Mouse (Mus musculus) erythroblast, embryonic 14.5 days (primary cell): ENCODE measurements around the gene Tenm2.

Experiments
- GATA1 ChIP-seq: IDR thresholded peaks from 2 replicates; pipeline ENCODE4 v1.6.1; 2012; ENCODE audit warnings: low read length, inconsistent platforms, mixed read lengths
- TAL1 ChIP-seq: IDR thresholded peaks from 3 replicates; pipeline ENCODE4 v1.6.1; 2012; ENCODE audit warnings: low read length, inconsistent platforms, mixed read lengths

DNA sequence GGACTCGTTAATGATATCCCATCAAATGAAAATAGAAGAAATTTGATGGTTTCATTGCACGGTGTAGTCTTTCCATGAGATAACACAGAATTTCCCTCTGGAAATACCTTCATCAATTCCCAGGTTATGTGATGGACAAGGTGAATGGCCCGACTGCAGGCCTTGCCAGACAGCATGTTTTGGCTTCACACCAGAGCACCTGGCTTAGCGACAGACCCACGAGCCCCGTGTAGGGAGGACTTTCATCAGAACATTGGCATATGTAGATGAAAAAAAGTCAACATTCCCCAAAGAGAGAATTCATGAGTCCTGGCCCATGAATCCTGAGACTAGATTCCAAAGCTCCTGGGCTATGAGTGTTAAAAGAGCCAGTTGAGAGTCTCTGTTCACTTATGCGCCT is 791.9 kb downstream of the Tenm2 start:
- TF ChIP-seq TAL1 = no peak
- TF ChIP-seq GATA1 = no peak
